Mouse (Mus musculus) A20 (cell line): ENCODE measurements around the gene Wnt9a.
"Not testable (repeated sequence)": the region's sequence is repeated elsewhere in the genome, so short reads cannot be mapped to it uniquely, and the experiment has no call there.

Experiments
- DNase-seq: peaks from one replicate; pipeline ENCODE4 v3.0.0-alpha.2; 2011; ENCODE audit warnings: low read depth, low spot score

The Wnt9a gene

GRCm38 (mm10) chr11:59335150-59335549 is 28.4 kb downstream of the Wnt9a start:
- no peak for DNase-seq

- DNase-seq: no peak
These were observed 29.2 kb downstream of the Wnt9a start for GRCm38 (mm10) chr11:59335942-59336341.

GRCm38 (mm10) chr11:59336381-59336780 is 29.7 kb downstream of the Wnt9a start:
- no peak for DNase-seq

DNA sequence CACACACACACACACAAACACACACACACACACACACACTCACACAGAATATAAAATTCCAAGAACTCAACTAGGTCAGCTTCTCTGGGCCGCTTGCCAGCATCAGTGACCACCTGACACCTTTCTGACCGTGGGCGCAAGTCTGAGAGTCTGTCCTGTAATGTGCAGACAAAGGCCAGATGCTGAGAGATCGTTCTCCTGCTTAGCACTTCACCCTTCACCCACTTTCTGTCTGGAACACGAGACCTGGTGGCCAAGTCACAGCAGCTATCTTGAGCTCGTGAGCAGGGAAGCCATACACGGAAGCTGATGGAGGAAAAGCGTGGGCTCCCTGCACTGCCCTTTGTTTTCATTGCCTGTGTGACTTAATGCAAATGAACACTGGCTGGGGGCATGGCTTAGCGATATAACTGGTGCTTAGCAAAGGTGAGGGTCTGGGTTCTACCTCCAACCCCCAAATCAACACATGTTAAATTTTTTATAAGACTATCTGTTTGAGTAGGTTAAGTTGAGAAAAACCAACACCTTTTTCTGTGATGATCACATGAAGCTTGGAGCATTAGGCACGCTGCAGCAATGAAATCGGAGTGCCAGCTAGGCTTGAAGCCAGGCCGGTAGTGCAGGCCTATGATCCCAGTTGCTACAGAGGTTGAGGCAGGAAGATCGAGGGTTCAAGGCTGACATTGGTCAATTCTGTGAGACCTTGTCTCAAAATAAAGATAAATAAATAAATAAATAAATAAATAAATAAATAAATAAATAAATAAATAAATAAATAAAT is 31.4 kb downstream of the Wnt9a start:
- no peak for DNase-seq

GRCm38 (mm10) chr11:59338736-59339120 is 32.0 kb downstream of the Wnt9a start:
- no peak for DNase-seq

DNA sequence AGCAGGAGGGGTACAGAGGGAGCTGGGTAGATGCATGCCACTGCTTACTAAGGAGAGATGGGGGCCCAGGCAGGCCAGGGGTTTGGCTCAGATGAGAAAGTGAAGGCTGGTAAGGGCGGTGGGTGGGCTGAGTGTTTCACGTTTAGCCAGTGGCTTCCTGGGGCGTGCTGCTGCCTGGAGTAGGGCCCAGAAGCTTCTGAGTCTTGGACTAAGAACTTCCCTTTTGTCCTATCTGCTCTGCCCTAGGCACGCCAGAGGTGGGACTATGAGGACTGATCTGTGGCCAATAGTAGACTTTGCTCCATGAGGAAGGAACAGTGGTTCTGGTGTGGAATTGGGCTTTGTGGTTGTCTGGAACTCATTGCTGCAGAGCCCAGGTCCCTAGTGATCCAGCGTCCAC is 36.2 kb downstream of the Wnt9a start:
- DNase-seq: no peak

DNA sequence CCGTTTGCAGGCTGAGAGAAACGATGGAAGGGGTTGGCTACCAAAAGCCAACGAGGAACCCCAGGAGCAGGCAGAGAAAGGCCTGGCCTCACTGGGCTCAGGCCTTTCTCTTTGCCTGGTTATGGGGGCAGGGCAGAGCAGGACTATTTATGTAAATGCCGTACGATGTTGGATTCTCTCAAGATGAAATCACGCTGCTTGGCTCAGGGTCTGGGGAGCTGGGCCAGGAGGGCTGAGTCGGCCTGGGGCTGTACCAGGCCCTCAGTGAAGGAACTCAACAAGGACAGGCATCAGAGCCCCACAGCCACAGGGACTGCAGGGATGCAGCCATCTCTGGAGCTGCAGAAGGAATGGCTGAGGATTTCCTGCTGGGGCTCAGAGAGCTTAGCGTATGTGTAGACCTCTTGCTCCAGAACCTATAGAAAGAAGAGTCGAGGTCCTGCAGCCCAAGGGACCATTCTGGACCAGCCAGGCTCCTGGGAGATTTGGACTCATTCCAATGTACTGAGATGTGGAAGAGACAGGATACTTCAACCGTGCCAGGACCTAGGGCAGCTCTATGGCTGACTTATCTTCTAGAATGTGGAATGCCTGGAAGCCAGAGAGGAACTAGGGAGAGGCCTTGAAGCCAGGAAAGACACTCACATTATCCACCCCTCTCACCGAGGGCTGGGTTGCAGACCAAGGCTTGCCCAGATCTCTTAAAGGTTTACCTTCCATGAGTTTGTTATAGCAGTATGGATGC is 39.6 kb downstream of the Wnt9a start:
- no peak for DNase-seq

DNA sequence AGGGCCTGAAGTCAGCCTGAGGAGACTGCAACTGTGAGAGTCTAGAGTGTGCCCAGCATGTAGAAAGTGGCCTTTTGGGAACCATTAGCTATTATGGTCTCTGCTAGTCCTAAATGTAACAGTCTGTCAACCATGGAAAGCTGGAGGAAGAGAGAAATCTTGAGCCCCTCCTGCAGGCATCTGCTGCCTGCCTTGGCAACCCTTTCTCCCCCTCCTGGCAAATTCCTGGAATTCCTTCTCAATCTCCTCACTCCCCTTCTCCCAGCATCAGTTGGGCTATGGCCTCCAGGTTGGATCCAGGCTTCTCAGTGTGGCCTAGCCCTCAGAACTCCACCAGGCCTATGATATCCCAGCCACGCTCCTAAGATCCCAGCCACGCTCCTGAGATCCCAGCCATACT is 43.6 kb downstream of the Wnt9a start:
- no peak for DNase-seq

DNA sequence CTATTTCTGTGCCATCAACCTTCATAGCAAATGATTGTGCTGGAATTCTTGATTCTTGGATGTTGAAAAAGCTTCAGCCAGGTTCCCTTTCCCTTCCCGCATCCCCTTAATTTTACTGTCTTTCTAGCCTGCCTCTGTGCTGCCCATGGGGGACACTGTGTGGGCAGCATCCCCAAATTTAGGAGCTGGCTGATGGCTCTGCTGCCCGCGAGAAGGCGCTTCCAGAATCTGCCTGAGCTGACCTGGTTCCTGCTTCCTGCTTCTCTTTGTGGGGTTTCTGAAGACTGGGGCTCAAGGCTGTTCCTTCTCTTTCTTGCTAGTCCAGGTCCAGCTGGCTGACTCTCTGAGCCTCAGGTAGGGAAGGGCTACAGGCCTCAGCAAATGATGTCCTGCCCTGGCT is 48.1 kb downstream of the Wnt9a start:
- DNase-seq: no peak

DNA sequence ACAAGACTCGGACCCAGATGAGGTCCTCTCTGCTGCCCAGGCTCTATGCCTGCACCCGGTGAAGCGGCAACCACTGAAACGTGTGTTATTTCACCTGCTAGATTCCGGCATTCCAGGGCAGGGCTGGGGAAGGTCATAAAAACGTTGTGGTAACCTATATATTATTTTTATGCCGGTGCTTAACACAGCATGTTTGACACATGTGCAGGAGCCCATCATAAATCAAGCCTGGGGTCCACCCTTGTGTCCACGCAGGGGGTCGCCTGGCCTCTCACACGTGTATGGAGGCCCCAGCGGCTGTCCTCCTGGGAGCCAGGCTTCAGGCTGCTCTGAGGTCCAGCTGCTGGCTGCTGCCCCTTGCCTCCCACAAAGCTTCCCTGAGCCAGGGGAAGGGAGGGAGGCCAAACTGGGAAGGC is 50.2 kb downstream of the Wnt9a start:
- no peak for DNase-seq

GRCm38 (mm10) chr11:59361291-59361690 is 54.6 kb downstream of the Wnt9a start:
- DNase-seq: no peak

DNA sequence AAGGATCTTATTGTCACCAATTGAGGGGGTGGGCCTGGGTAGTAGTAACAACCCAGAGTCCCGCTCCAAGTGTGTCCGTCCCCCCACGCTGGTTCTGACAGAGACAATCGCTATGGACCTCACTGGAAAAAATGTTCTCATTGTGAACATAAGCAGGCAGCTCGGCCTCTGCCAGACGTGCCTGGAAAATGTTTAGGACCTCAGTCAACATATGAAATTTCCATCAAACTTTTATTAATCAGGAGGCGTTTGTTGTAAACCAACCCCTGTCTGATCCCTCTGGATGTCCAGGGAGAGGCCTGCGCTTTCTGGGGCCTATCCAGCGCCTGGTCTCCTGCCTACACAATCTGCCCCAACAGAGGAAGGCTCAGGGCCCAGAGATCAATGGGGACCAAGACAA is 57.3 kb downstream of the Wnt9a start:
- DNase-seq: no peak

- DNase-seq: no peak
These were observed 57.7 kb downstream of the Wnt9a start for GRCm38 (mm10) chr11:59364417-59364816.

DNA sequence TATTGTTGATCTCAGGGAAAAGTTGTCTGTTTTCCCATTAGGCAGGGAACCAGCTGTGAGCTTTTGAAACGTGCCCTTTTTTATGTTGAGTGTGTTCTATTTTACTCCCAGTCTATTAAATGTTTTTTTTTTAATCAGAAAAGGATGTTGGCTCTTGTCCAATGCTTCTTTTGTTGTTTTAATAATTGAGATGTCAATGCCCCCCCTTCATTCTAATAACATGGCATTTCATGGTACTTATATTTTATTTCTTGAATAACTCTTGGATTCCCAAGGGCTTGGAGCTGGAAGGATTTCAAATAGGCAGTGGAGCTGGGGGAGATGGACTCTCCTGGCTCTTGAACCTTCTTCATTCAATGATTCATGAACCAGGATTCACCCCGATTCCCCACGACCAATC is 59.3 kb downstream of the Wnt9a start:
- no peak for DNase-seq

DNA sequence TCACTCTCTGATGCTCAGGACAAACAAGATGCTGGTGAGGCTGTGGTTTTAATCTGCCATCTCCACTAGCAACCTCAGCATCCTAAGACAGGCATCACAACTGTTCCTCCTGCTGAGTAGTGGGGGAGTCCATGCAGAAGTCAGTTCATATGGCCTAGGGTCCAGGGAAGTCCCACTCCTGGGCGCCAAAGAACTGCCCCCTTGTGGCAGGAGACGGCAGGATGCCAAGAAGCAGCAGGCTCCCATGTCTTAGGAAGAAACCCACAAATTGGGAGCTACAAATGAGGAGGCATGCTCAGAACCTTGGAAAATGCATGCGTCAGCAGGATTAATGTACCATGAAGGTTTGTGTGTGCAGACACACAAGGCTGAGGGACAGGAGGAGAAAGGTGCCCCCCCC is 59.9 kb downstream of the Wnt9a start:
- DNase-seq: peak; percentile 29

GRCm38 (mm10) chr11:59367955-59368354 is 61.2 kb downstream of the Wnt9a start:
- DNase-seq: not testable (repeated sequence)

DNA sequence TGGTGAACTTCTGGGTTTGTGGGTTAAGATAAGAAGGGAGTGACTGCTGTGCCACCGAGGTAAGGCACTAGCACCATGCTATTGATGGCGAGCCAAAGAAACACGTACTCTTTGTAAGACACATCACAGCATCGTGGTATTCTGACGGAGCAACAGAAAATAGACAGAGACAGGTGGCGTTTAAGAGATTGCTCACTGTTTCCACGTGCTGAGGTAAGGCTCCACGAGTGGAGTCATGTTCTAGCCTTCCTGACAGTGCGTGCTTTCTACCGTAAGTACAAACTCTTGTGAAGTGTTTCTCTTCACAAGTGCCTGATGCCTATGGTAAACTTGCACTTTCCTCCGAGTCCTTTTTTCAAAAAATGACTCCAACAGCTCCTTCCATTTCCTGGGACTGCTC is 63.1 kb downstream of the Wnt9a start:
- DNase-seq: no peak

DNA sequence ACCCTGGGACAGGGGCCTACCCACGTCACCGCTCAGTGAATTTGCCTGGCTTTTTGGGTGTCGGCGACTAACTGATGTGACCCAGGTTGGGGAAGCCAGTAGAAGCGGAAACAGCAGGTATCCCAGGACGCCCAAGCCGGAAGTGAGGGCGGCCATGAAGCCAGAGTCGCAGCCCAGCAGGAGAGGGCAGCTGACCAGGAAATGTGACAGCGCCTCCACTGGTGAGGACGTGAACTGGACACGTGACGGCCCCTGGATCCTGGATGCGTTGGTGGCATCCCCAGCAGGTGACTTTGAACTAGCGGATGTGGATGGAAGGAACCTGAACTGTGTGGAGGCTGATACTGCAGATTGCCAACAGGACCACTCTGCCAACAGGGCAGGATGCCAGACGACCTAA is 68.7 kb downstream of the Wnt9a start, which contains the start of gene Prss38:
Gene Prss38, minus strand, starts transcription at position 183 of the 400 bp plus-strand sequence.
- no peak for DNase-seq

GRCm38 (mm10) chr11:59377999-59378398 is 71.3 kb downstream of the Wnt9a start:
- no peak for DNase-seq

GRCm38 (mm10) chr11:59379547-59379946 is 72.8 kb downstream of the Wnt9a start:
- DNase-seq: no peak
